Mouse (Mus musculus): ENCODE data around the gene Gja3. TPM values are rescaled to one million over a fixed set of nuclear protein-coding genes. Genes with fewer than 3 reads are reported as not detected.

Gene Gja3
- under 1 TPM in 1 of 2 experiments, not detected in 1; 0.31 TPM for polyA plus RNA-seq (2017; shearing (Covaris generic))

GRCm38 (mm10) chr14:57057563-57058321 is at the start of gene Gja3:
Gene Gja3, minus strand, starts transcription at chr14:57058100.

DNA sequence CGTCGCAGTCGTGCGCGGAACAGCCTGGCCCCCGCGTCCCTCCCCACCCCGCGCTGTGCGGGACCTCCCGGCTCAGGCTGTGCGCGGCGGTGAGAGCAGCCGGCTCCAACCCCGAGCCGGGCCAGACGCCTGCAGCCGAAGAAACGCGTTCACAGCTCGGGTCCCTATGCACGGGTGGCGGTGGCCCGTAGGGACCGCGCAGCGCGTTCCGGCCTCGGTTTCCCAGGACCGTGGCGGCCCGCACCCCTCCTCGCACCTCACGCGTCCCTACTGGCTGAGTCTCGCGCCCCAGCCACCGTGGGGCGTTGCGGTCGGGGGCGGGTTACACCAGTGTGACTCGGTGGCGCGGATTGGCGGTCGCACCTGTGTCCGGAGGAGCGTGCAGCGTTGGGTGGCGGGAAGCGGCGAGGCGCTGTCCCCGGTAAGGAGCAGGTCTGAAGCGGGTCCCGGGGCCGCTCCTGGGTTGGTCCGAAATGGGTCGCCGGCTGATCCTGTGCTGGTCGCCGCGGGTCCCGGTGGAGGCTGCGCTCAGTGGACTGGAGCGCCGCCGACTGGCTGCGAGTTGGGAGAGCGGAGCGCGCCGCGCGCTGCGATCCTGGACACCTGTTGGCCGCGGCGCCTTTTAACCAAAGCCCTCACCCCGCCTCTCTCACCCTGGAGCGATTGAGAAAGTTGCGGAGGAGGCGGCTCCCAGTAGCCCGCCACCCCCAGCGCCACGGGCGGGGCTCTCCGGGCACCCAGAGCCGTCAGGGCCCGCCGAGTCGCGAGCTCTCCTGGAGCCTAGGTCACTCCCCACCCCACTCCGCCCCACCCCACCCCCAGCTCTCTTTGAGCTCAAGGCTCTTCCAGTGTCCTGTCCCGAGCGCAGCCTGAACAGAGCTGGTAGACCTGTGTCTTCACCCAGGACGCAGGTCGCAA is 46.5 kb upstream of the Gja3 start, which contains the start of gene Gjb2:
Gjb2 (minus strand) TSS at position 597 of the 918 bp plus-strand sequence.

Other genes with a start within 250 kb of the Gja3 start
- 10 to 100 TPM; 41.4 to 46.3 TPM for gene Zmym5, start 246.4 kb downstream of the Gja3 start, polyA plus RNA-seq (2017; shearing (Covaris generic))
- gene Zmym2, start 171.4 kb downstream of the Gja3 start, polyA plus RNA-seq (2017; shearing (Covaris generic)): 10 to 100 TPM; 53.3 to 58.5 TPM
- gene Gjb2, start 46.6 kb upstream of the Gja3 start, polyA plus RNA-seq (2017; shearing (Covaris generic)): 1 to 10 TPM; 2.5 to 5.4 TPM
- gene Gm4491, start 57.8 kb upstream of the Gja3 start, polyA plus RNA-seq (2017; shearing (Covaris generic)): under 1 TPM in 1 of 2 experiments, not detected in 1; 0.15 TPM
- not detected for gene Gjb6, start 75.5 kb upstream of the Gja3 start, polyA plus RNA-seq (2017; shearing (Covaris generic))

Measured in activated CD4-positive, CD25-positive, alpha-beta regulatory T cell (primary cell).